Mouse (Mus musculus) C2C12 (cell line): Measurements from ENCODE around the gene Nbeal2.

Source experiments
- CTCF ChIP-seq: IDR thresholded peaks from one replicate; pipeline ENCODE4 v1.5.1; 2011; ENCODE audit not compliant: control insufficient read depth, insufficient read depth, insufficient read length
- MAX ChIP-seq: IDR thresholded peaks from one replicate; pipeline ENCODE4 v1.6.1; 2011; ENCODE audit warnings: mild to moderate bottlenecking, control low read depth

DNA sequence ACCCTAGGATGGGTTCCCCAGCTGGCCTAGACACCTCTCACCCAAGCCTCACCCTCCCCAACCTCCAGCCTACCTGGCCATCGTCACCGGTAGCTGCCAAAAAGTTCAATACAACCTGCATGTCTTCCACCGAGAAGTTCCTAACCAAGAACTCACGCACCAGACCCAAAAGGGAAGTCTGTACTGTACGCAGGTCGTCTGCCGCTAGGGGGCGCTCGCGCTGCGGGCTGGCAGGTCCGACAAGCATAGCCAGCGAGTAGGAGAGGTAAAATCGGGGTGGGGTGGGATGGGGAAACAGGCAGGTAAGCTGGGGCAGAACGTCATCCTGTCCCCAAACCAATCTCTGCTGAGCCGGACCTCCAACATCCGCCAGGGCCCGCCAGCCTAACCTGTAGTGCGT is 18.7 kb downstream of the Nbeal2 start:
- TF ChIP-seq MAX (no peak), CTCF (peak; percentile 91)
